Mouse (Mus musculus): Measurements from ENCODE around the gene Abracl. TPM values are rescaled to one million over a fixed set of nuclear protein-coding genes. Genes with fewer than 3 reads are reported as not detected.

The Abracl gene
- 40.5 and 44.3 TPM in 2 replicates for polyA plus RNA-seq (2012; ENCODE audit: insufficient read depth, insufficient read length, missing spikeins)

DNA sequence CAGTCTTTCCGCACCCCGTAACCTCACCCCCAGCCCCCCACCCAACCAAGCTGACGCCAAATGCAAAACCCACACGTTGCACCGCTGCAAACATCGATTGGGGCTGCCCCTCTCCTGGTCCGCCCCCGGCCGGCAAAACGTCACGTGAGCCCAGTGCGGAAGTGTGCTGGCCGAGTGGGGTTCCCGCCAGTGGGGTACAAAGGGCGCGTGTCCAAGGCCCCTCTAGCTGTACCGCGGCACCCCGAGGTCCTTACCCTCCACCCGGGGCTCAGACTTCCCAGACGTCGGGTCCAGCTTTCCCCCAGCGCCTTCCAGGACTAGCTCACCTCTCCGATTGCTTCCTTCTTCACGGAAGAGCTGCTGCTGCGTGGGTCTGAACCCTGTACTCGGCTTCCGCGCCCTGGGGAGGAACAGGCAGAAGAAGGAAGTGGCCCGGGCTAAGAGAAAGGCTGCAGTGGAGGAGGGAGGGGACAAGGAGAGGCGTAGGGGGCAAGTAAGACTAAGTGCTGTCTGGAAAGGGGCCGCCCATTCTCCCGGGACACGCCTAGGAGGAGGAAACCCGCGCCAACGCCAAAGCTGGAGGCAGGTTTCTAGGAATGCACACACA is at the start of gene Abracl:
Gene Abracl, minus strand, starts transcription at position 548 of the 607 bp plus-strand sequence.
- Histone ChIP-seq H3K4me1 (ENCODE audit: control insufficient read depth, insufficient read depth, insufficient read length, low read length) (0 out of 2 replicates have a peak, but pooled peaks cover 2% of the 10 kb centered on the region), H3K4me3 (ENCODE audit: insufficient read depth, low read depth, low read length) (peak within 1 kb of the TSS; percentile 93), H3K27ac (replicated peaks; ENCODE audit: low read depth, low read length) (peak within 1 kb of the TSS; percentile 82)

DNA sequence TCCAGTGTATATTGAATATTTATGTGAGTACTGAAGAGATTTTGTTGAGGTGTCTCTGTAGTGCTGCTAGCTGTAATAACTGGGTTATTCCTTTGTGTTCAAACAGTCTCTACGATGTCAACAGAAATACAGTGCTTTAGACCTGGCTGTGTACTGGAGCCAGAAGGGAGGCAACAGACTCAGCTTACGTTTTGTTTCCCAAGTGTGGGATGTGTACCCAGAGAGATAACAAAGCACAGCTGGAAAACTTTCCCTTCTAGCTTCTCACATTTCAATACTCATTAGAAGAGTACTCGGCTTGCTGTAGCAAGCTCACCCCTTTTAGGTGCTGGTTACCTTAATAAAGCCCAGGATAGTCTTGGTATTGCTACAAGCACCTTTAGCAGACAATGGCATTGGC is 49.8 kb upstream of the Abracl start:
- Histone ChIP-seq H3K27ac (replicated peaks; ENCODE audit: low read depth, low read length) (no peak overlapping the region), H3K4me1 (ENCODE audit: control insufficient read depth, insufficient read depth, insufficient read length, low read length) (peaks cover 11% of the 10 kb centered on the region), H3K4me3 (ENCODE audit: insufficient read depth, low read depth, low read length) (no peak overlapping the region)

DNA sequence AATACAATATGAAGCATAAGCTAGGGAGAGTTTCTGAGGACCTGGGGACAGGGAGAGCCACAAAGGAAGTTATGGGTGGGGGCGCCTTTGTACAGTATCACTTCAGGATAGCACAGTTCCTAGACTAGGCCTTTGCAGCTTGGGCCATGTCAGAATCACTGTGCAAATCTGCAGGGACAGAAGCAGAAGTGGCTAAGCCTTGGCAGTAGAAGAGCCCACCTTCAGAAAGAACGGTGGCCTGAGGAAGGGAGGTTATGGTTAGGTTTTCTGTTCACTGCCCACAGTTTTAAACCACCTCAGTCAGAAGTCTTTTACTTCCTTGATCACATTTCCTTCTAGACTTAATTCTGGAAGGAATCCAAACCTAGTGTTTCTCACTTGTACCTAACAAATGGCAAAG is 47.5 kb upstream of the Abracl start:
- peaks cover 11% of the 10 kb centered on the region for H3K4me1 ChIP-seq (ENCODE audit: control insufficient read depth, insufficient read depth, insufficient read length, low read length)
- no peak overlapping the region; the same call in 1 of the 2 replicates for H3K27ac ChIP-seq (replicated peaks; ENCODE audit: low read depth, low read length)
- H3K4me3 ChIP-seq (ENCODE audit: insufficient read depth, low read depth, low read length) = no peak overlapping the region

DNA sequence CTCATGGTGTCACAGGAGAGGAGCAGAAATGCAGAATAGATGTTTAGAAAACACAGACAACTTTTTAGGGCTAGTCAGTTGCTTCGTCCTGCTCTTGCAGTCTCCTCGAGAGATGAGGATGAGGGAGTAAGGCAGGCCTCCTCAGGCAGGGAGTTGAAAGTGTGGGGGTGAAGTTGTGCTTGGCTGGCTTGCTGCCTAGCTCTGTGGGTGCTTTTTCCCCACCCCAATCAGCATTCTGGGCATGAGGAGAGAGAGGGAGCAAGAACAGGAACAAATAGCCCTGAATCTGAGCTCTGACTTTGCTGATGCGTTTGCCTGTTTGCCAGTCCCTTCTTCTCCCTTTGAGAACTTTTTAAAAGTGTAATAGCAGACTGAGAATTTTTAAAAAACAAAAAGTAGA is 47.1 kb upstream of the Abracl start:
- H3K4me3 ChIP-seq (ENCODE audit: insufficient read depth, low read depth, low read length) = no peak overlapping the region
- H3K4me1 ChIP-seq (ENCODE audit: control insufficient read depth, insufficient read depth, insufficient read length, low read length) = peaks cover 11% of the 10 kb centered on the region
- H3K27ac ChIP-seq (replicated peaks; ENCODE audit: low read depth, low read length) = no peak overlapping the region

DNA sequence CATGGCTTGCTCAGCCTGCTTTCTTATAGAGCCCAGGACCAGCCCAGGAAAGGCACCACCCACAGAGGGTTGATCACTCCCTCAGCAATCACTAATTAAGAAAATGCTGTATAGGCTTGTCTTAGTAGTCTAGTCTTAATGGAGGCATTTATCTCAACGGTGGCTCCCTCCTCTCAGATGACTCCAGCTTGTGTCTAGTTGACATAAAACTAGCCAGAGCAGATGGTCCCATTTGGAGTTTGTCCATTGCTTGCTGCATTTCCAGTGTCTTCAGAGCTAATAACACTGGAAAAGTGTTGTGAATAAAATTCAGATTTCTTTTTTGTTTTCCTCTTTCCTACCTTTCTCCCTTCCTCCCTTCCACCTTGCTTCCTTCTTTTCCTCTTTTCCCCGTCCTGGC is 46.5 kb upstream of the Abracl start:
- H3K4me3 ChIP-seq (ENCODE audit: insufficient read depth, low read depth, low read length) = no peak overlapping the region
- H3K27ac ChIP-seq (replicated peaks; ENCODE audit: low read depth, low read length) = no peak overlapping the region
- peaks cover 9% of the 10 kb centered on the region for H3K4me1 ChIP-seq (ENCODE audit: control insufficient read depth, insufficient read depth, insufficient read length, low read length)

DNA sequence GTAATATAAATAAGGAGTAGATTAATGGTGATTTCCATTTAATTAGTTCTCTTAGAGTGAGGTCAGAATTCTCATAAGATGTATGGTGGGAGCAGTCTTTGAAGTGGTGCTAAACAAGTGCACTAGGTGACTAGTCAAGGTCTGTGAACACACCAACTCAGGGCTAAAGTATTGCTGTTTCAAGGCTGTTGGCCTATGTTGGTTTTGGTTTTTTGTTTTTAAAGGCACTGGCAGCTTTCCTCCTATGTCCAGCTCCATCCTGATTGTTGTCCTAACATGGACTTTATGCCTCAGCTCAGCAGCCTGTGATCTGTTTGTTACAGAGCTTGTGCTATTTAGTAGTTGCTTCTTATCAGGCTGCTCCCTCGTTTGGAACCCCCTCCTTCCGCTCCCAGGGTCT is 45.8 kb upstream of the Abracl start:
- Histone ChIP-seq H3K27ac (replicated peaks; ENCODE audit: low read depth, low read length) (no peak overlapping the region), H3K4me1 (ENCODE audit: control insufficient read depth, insufficient read depth, insufficient read length, low read length) (peaks cover 9% of the 10 kb centered on the region), H3K4me3 (ENCODE audit: insufficient read depth, low read depth, low read length) (no peak overlapping the region)

DNA sequence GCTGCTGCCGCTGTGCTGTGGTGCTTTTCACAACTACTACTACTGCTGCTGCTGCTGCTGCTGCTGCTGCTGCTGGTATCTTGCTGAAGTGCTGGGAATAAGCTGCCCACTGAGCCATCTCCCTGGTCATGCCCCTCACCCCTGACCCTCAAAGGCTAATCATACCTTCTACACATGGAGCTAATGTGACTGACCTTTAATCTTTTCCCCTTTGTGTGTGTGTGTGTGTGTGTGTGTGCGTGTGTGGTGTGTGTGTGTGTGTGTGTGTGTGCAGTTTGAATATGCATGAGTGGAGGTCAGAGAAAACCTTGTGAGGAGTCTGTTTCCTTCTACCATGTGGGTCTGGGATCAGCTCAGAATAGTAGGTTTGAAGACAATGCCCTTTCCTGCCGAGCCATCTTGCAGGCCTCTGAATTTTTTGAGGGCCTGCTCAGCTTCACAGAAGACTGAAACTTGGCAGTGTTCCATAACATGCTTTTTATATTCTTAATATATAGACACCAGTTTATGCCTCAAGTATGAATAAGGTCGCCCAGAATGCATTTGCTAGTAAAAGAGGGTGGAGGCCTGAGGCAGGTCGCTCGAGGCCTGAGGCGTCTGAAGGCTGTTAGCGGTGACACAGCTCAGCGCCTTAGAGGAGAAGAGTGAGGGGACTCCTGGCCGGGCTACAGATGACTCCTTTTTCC is 44.8 kb upstream of the Abracl start:
- Histone ChIP-seq H3K4me3 (ENCODE audit: insufficient read depth, low read depth, low read length) (no peak overlapping the region), H3K4me1 (ENCODE audit: control insufficient read depth, insufficient read depth, insufficient read length, low read length) (peaks cover 10% of the 10 kb centered on the region), H3K27ac (replicated peaks; ENCODE audit: low read depth, low read length) (no peak overlapping the region)

DNA sequence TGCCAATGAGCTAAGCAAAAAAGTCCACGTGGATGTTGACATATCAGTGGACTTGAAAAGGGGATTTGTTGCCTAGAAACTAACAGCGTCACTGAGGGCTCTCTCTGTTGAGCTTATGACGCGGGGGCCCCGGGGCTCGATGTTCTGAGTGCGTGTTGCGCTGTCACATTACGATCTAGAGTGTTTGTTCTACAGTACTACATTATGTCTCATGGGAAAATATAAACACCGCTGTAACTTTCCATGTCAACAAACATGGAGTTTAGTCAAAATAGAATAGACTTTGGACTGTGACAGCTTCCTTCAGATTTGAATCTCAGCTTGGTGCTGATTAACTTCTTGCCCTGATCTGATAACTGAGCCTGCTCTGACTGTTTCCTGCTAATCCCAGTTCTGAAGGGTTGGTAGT is 42.9 kb upstream of the Abracl start:
- peaks cover 12% of the 10 kb centered on the region for H3K4me1 ChIP-seq (ENCODE audit: control insufficient read depth, insufficient read depth, insufficient read length, low read length)
- no peak overlapping the region for H3K27ac ChIP-seq (replicated peaks; ENCODE audit: low read depth, low read length)
- H3K4me3 ChIP-seq (ENCODE audit: insufficient read depth, low read depth, low read length) = no peak overlapping the region

DNA sequence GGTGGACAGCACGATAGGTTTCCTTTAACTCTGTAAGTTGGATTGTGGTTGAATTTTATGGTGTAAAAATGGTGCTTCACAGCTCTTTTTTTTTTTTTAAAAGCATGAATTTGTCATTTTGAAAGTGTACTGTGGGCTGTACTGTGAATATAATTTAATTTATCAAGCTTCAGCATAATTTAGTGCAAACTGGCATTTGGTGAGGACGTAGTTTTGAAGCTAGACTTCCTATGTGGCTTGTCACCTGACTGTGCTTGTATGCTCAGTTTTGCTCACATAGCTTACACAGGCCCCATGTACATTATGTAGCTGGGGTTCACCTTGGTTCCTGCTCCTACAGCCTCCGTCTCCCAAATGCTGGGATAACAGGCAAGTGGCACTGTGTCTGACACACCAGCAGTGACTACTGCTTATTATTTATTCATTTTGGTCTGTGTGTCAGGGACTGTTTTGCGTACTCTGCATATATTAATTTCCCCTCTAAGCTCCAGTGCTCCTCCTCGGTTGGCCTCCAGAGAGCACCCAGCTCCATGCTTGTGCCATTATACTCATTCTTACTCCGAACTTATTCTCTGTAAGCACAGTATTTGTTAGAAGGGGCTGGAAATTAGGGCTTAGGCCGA is 41.6 kb upstream of the Abracl start:
- no peak overlapping the region for H3K27ac ChIP-seq (replicated peaks; ENCODE audit: low read depth, low read length)
- no peak overlapping the region for H3K4me3 ChIP-seq (ENCODE audit: insufficient read depth, low read depth, low read length)
- peaks cover 8% of the 10 kb centered on the region for H3K4me1 ChIP-seq (ENCODE audit: control insufficient read depth, insufficient read depth, insufficient read length, low read length)

DNA sequence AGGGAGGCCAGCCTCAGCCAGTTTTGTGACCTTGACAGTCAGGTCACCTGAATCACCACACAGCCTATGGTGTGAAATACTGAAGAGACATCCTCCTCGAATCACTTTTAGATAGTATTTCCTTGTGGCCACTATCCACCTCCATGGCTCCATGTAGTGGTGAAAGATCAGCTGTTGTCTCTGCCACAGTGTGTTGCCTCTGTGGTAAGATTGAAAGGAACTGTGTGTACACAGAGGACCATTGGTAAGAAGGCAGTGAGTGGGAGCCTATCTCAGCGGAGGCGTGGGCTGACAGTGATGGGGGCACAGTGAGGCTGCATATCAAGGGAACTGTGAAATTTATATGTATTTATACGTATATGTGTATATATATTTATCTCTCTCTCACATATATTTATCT is 38.4 kb upstream of the Abracl start:
- Histone ChIP-seq H3K4me3 (ENCODE audit: insufficient read depth, low read depth, low read length) (no peak overlapping the region), H3K4me1 (ENCODE audit: control insufficient read depth, insufficient read depth, insufficient read length, low read length) (peaks cover 7% of the 10 kb centered on the region)

DNA sequence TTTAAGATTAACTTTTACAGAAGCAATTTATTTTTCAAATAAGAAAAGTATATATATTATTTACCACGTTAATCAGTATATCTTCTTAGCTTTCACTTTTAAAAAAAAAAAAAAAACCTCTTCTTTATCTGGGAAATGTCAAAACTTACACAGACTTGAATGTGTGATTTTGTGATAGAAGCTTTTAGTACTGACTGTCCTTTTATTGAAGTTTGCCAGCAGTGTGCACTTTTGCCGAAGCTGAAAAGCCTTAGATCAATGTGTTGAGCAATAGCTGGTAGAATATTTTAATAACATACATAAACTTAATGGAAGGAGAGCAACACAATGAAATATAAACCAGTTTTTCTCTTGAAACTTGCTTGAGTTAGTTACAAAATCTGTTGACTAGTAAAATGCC is 37.7 kb upstream of the Abracl start:
- no peak overlapping the region for H3K27ac ChIP-seq (replicated peaks; ENCODE audit: low read depth, low read length)
- H3K4me1 ChIP-seq (ENCODE audit: control insufficient read depth, insufficient read depth, insufficient read length, low read length) = peaks cover 7% of the 10 kb centered on the region
- H3K4me3 ChIP-seq (ENCODE audit: insufficient read depth, low read depth, low read length) = no peak overlapping the region

More for the DNA sequence above, 38.4 kb upstream of the Abracl start:
- H3K27ac ChIP-seq (replicated peaks; ENCODE audit: low read depth, low read length) = no peak overlapping the region

DNA sequence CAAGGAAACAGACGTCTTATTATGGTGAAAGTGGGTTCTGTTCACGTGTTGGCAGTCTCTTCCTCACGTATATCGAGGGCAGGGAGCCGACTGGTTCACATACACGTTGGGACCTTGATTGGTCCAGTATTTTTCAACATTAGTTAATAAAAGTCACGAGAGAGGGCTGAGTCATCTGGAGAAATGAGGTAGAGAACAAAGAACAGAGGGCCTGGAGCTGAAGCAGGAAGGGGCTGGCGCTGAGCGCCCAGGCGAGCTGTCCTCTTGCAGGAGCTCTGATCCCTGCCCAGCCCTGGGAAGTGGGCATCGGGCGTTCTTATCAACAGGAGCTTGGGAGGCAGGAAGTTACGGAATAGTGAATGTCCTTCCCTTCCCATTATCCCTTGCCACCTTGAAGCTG is 36.7 kb upstream of the Abracl start:
- Histone ChIP-seq H3K4me1 (ENCODE audit: control insufficient read depth, insufficient read depth, insufficient read length, low read length) (peaks cover 7% of the 10 kb centered on the region), H3K4me3 (ENCODE audit: insufficient read depth, low read depth, low read length) (no peak overlapping the region), H3K27ac (replicated peaks; ENCODE audit: low read depth, low read length) (no peak overlapping the region)

DNA sequence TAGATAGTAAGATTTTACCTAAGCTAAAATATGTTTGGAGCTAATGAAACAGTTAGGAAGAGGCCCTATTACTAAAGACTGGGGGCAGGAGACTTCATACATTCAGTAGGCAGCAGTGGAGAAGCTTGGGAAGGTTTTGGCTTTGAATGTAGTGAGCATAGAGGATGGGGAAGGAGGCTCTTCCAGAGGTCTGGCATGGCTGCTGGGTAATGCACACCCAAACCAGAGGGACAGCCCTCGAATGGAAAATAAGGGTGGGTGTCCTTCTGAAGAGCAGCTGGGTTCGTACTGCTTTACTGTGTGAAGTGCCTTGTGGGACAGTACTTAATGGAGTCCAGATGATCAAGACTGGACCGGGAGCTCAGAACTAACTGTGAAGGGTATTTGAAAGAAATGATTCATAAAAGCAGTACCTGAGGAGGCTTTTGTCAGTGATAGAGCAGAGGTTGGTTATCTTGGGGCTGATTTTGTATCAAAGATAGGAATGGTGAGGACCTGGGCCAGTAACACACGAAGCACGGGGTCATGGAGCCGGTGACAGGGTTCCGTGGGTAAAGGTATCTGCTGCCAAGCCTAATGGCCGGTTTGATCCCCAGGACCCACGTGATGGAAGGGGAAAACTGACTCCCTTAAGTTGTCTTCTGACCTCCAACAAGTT is 35.7 kb upstream of the Abracl start:
- H3K4me1 ChIP-seq (ENCODE audit: control insufficient read depth, insufficient read depth, insufficient read length, low read length) = peaks cover 7% of the 10 kb centered on the region
- H3K4me3 ChIP-seq (ENCODE audit: insufficient read depth, low read depth, low read length) = no peak overlapping the region
- no peak overlapping the region for H3K27ac ChIP-seq (replicated peaks; ENCODE audit: low read depth, low read length)

DNA sequence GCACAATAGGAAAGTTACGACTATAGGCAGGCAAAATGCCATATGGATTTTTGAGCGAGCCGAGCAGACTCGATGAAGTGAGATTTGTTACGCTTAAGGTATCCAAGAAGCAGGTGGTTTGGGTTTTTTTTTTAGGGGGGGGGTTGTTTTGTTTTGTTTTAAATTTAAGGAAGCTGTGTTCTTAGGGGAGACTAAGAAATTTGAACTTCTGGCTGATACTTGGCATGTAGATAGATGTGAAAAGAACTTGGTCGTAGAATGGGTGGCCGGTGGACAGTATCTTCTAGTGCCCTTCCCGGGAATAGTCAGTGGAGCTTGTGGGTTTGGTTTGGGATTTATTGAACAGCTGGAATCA is 33.3 kb upstream of the Abracl start:
- Histone ChIP-seq H3K4me3 (ENCODE audit: insufficient read depth, low read depth, low read length) (peak overlapping the region; percentile 100), H3K27ac (replicated peaks; ENCODE audit: low read depth, low read length) (no peak overlapping the region), H3K4me1 (ENCODE audit: control insufficient read depth, insufficient read depth, insufficient read length, low read length) (peaks cover 4% of the 10 kb centered on the region)

DNA sequence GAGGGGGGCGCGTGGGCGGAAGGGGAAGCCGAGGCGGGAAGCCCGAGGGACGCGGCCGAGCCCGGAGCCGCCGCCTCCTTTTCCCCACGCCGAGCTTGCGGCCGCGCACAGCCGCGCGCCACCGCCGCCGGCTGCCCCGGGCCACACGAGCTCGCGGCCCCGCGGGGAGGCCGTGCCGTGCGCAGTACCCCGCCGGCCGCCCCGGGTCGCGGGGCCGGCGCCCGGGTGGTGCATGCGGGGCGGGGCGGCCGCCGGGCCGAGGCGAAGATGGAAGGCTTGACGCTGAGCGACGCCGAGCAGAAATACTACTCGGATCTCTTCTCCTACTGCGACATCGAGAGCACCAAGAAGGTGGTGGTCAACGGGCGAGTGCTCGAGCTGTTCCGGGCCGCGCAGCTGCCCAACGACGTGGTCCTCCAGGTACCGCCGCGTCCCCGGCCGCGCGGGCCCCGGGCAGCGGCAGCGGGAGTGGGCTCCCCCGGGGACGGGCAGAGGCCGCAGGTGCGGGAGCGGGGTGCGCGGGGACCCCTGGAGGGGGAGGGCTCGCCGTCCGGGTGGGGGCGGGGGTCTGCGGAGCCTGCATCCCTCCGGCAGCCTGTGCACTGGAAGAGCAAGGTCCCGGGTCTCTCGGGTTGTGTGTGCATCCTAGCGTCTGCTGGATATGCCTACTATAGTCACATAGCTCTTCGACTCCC is 32.8 kb upstream of the Abracl start, which contains the start of gene Reps1:
Gene Reps1, plus strand, starts transcription at position 166 of the 695 bp plus-strand sequence.
- Histone ChIP-seq H3K4me3 (ENCODE audit: insufficient read depth, low read depth, low read length) (peak within 1 kb of the TSS; percentile 100), H3K4me1 (ENCODE audit: control insufficient read depth, insufficient read depth, insufficient read length, low read length) (peaks cover 4% of the 10 kb centered on the region), H3K27ac (replicated peaks; ENCODE audit: low read depth, low read length) (peak within 1 kb of the TSS; percentile 47)

Data from brown adipose tissue, adult 24 weeks (tissue).